Mouse (Mus musculus) heart, postnatal 0 days (tissue): ENCODE results near the gene Gpha2. TPM values are rescaled to one million over a fixed set of nuclear protein-coding genes. Genes with fewer than 3 reads are reported as not detected.

Experiments used
- ATAC-seq: fragments of 200-750 bp; cut with Nextera tagmentation; 2 replicates; pipeline ENCODE4 v1.8.0; 2017; ENCODE audit warnings: low read depth, moderate number of reproducible peaks, moderate library complexity; ENCODE audit not compliant: insufficient read depth
- DNase-seq: peaks from one replicate; pipeline ENCODE4 v3.0.0-alpha.2; 2016; ENCODE audit warnings: low spot score
- H3K27ac ChIP-seq: fragments of 300-500 bp; sonication (generic); 2 replicates; pipeline ENCODE4 v1.5.1; 2014; ENCODE audit warnings: low read depth, mild to moderate bottlenecking
- H3K27me3 ChIP-seq: fragments of 300-500 bp; sonication (generic); 2 replicates; pipeline ENCODE4 v1.6.1; 2014; ENCODE audit warnings: low read length, mixed read lengths; ENCODE audit not compliant: control insufficient read depth, insufficient read depth
- H3K36me3 ChIP-seq: fragments of 300-500 bp; sonication (generic); replicated peaks from 2 replicates; pipeline ENCODE4 v1.6.1; 2014; ENCODE audit warnings: low read length, mixed read lengths; ENCODE audit not compliant: control insufficient read depth, insufficient read depth
- H3K4me1 ChIP-seq: fragments of 300-500 bp; sonication (generic); 2 replicates; pipeline ENCODE4 v1.6.1; 2014; ENCODE audit warnings: antibody characterized with exemption; ENCODE audit not compliant: control insufficient read depth, insufficient read depth
- H3K4me2 ChIP-seq: fragments of 300-500 bp; sonication (generic); 2 replicates; pipeline ENCODE4 v1.6.1; 2014; ENCODE audit warnings: low read depth, mild to moderate bottlenecking, low read length, moderate library complexity
- H3K4me3 ChIP-seq: fragments of 300-500 bp; sonication (generic); 2 replicates; pipeline ENCODE4 v1.5.1; 2014; ENCODE audit warnings: low read depth, low read length
- H3K9ac ChIP-seq: fragments of 300-500 bp; sonication (generic); replicated peaks from 2 replicates; pipeline ENCODE4 v1.6.1; 2014; ENCODE audit warnings: low read depth, low read length, mixed read lengths
- H3K9me3 ChIP-seq: fragments of 300-500 bp; sonication (generic); replicated peaks from 2 replicates; pipeline ENCODE4 v1.6.1; 2016; ENCODE audit warnings: low read length; ENCODE audit not compliant: control insufficient read depth
- CTCF ChIP-seq: IDR thresholded peaks from 2 replicates; pipeline ENCODE4 v1.5.1; 2016; ENCODE audit warnings: antibody characterized with exemption, control low read depth, low read depth
- EP300 ChIP-seq: IDR thresholded peaks from 2 replicates; pipeline ENCODE4 v1.6.1; 2016; ENCODE audit warnings: antibody characterized with exemption, low read depth
- WGBS: fragments of 180-500 bp; shearing (Covaris S2); extraction: QIAGEN DNeasy Blood & Tissue Kit; methylation state at CpG from one replicate; pipeline ENCODE4 v1.1.7; 2014; 5-methylcytosine and 5-hydroxymethylcytosine counted together
- polyA plus RNA-seq: library from polyadenylated mRNA; unstranded; fragments of >200 nt; fragmentation: Nextera tagmentation; extraction: Ambion mirVana; gene quantifications from 2 replicates; pipeline ENCODE4 v1.2.1, GENCODE M21; 2015
- total RNA-seq: library from RNA; depleted of rRNA; stranded (reverse); fragments of >200 nt; gene quantifications from 2 replicates; pipeline ENCODE4 v1.2.3, GENCODE M21; 2014; ENCODE audit warnings: low replicate concordance

Gene Gpha2
- total and polyA plus RNA-seq, 2 experiments from 2014 or later = not detected

GRCm38 (mm10) chr19:6206716-6207115 is 19.5 kb upstream of the Gpha2 start:
- H3K4me3 ChIP-seq = no peak overlapping the region
- no peak for TF ChIP-seq CTCF
- no peak for TF ChIP-seq EP300
- H3K4me1 ChIP-seq = no peaks in the 10 kb centered on the region
- H3K9ac ChIP-seq = no peak overlapping the region
- ATAC-seq (no peak), DNase-seq (no peak)
- no peak overlapping the region for H3K27ac ChIP-seq
- no peaks in the 10 kb centered on the region for H3K9me3 ChIP-seq
- no peak overlapping the region for H3K4me2 ChIP-seq
- 53% methylated on average over 5 of the region's 5 CpGs for WGBS
- no peaks in the 10 kb centered on the region for H3K36me3 ChIP-seq
- no peaks in the 10 kb centered on the region for H3K27me3 ChIP-seq

GRCm38 (mm10) chr19:6216046-6216705 is 10.0 kb upstream of the Gpha2 start:
- no peak overlapping the region for H3K4me3 ChIP-seq
- DNase-seq = no peak

GRCm38 (mm10) chr19:6218606-6219005 is 7.6 kb upstream of the Gpha2 start:
- Histone ChIP-seq H3K4me1 (no peaks in the 10 kb centered on the region), H3K9ac (no peak overlapping the region), H3K36me3 (no peaks in the 10 kb centered on the region), H3K9me3 (no peaks in the 10 kb centered on the region), H3K27me3 (no peaks in the 10 kb centered on the region), H3K4me2 (no peak overlapping the region), H3K4me3 (no peak overlapping the region), H3K27ac (no peak overlapping the region)
- DNase-seq = no peak
- 55% methylated on average over 6 of the region's 6 CpGs for WGBS
- TF ChIP-seq EP300 (no peak), CTCF (no peak)
- no peak for ATAC-seq

More at GRCm38 (mm10) chr19:6216046-6216705, 10.0 kb upstream of the Gpha2 start:
- Histone ChIP-seq H3K27ac (no peak overlapping the region), H3K36me3 (no peaks in the 10 kb centered on the region), H3K9ac (no peak overlapping the region), H3K4me1 (no peaks in the 10 kb centered on the region), H3K9me3 (no peaks in the 10 kb centered on the region), H3K27me3 (no peaks in the 10 kb centered on the region), H3K4me2 (no peak overlapping the region)
- no peak for TF ChIP-seq CTCF
- TF ChIP-seq EP300 = no peak
- WGBS = 73% methylated on average over 6 of the region's 6 CpGs
- ATAC-seq = no peak

DNA sequence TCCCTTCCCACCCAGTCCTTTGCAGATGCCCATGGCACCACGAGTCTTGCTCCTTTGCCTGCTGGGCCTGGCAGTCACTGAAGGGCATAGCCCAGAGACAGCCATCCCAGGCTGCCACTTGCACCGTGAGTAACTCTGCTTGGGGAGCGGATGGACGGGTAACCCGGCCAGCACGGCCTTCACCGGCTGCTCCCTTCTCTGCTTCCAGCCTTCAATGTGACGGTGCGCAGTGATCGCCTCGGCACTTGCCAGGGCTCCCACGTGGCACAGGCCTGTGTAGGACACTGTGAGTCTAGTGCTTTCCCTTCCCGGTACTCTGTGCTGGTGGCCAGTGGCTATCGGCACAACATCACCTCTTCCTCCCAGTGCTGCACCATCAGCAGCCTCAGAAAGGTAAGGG is 583 bp downstream of the Gpha2 start:
- Histone ChIP-seq H3K27ac (no peak overlapping the region), H3K9ac (no peak overlapping the region), H3K9me3 (no peaks in the 10 kb centered on the region), H3K4me3 (no peak overlapping the region), H3K4me1 (no peaks in the 10 kb centered on the region), H3K4me2 (no peak overlapping the region), H3K36me3 (peaks cover 42% of the 10 kb centered on the region), H3K27me3 (no peaks in the 10 kb centered on the region)
- no peak for TF ChIP-seq EP300
- no peak for TF ChIP-seq CTCF
- DNase-seq = no peak
- ATAC-seq = no peak
- WGBS = 88% methylated on average over 14 of the region's 14 CpGs

DNA sequence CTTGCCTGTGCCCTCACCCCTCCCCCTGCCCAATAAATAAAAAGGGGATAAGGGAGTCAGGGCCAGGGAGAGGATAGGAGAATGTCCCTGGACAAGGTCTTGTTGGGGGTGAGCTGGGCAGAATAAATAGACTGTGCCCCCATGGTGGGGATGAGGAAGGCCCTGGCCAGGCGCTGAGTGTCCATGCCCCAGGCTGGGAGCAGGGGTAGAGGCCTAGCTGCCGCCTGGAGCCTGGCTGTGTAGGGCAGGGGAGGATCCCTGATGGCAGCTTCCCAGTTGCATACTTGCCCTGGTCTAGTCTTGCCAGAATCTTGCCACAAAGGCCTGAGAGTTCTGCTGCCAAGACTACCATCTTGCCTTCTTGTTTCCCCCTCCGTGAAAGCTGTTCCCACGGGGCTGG is 1.7 kb downstream of the Gpha2 start:
- 98% methylated on average over 4 of the region's 4 CpGs for WGBS
- ATAC-seq = no peak
- H3K4me1 ChIP-seq = no peaks in the 10 kb centered on the region
- H3K4me3 ChIP-seq = no peak overlapping the region
- no peaks in the 10 kb centered on the region for H3K9me3 ChIP-seq
- H3K9ac ChIP-seq = no peak overlapping the region
- TF ChIP-seq CTCF = no peak
- no peak for TF ChIP-seq EP300
- H3K27ac ChIP-seq = no peak overlapping the region
- no peaks in the 10 kb centered on the region for H3K27me3 ChIP-seq
- peaks cover 53% of the 10 kb centered on the region for H3K36me3 ChIP-seq
- H3K4me2 ChIP-seq = no peak overlapping the region
- DNase-seq = no peak

GRCm38 (mm10) chr19:6230411-6230810 is 4.2 kb downstream of the Gpha2 start:
- H3K4me1 ChIP-seq = peaks cover 11% of the 10 kb centered on the region
- H3K27me3 ChIP-seq = no peaks in the 10 kb centered on the region
- no peak overlapping the region for H3K4me2 ChIP-seq
- H3K9me3 ChIP-seq = no peaks in the 10 kb centered on the region
- 81% methylated on average over 4 of the region's 4 CpGs for WGBS
- H3K36me3 ChIP-seq = peaks cover 62% of the 10 kb centered on the region
- no peak overlapping the region for H3K4me3 ChIP-seq
- no peak for TF ChIP-seq CTCF
- no peak for TF ChIP-seq EP300
- ATAC-seq (no peak), DNase-seq (no peak)
- no peak overlapping the region for H3K9ac ChIP-seq
- no peak overlapping the region for H3K27ac ChIP-seq
